Mouse (Mus musculus) olfactory bulb, adult 2 months (tissue): ENCODE measurements at regions not wholly inside any gene's neighbourhood (a gene's known extent, or its start where the extent isn't known, plus 50 kb on each side); places are given as distances from the start of the nearest gene placed in this dataset.

Experiments used
- H3K27ac ChIP-seq: fragments of 200-500 bp; 2 replicates; pipeline ENCODE4 v1.5.1; 2012; ENCODE audit warnings: low read depth, low read length; ENCODE audit not compliant: insufficient read depth
- H3K4me1 ChIP-seq: fragments of 200-500 bp; 2 replicates; pipeline ENCODE4 v1.6.1; 2012; ENCODE audit warnings: low read length; ENCODE audit not compliant: control insufficient read depth, insufficient read depth
- H3K4me3 ChIP-seq: fragments of 200-500 bp; 2 replicates; pipeline ENCODE4 v1.5.1; 2012; ENCODE audit warnings: mild to moderate bottlenecking, low read depth, low read length, moderate library complexity; ENCODE audit not compliant: insufficient read depth
- CTCF ChIP-seq: fragments of 200-500 bp; IDR thresholded peaks from 2 replicates; pipeline ENCODE4 v1.5.1; 2012; ENCODE audit warnings: low read depth, mild to moderate bottlenecking, low read length, moderate library complexity; ENCODE audit not compliant: insufficient read depth
- POLR2A ChIP-seq: fragments of 200-500 bp; IDR thresholded peaks from 2 replicates; pipeline ENCODE4 v1.6.1; 2012; ENCODE audit warnings: mild to moderate bottlenecking, low read depth, low read length, moderate library complexity; ENCODE audit not compliant: insufficient read depth
- WGBS: fragments of 180-500 bp; shearing (Covaris S2); methylation state at CpG from one replicate; pipeline ENCODE4 v1.1.7; 2018; 5-methylcytosine and 5-hydroxymethylcytosine counted together

GRCm38 (mm10) chr3:117122211-117122610, 153.4 kb upstream of the Palmd start:
- 97% methylated on average over 3 of the region's 3 CpGs for WGBS
- no peak for TF ChIP-seq CTCF
- no peak for TF ChIP-seq POLR2A
- no peak overlapping the region for H3K27ac ChIP-seq
- no peak overlapping the region for H3K4me3 ChIP-seq
- H3K4me1 ChIP-seq: peaks cover 3% of the 10 kb centered on the region; the same call in 1 of the 2 replicates

GRCm38 (mm10) chr3:117120086-117121055, 151.6 kb upstream of the Palmd start:
- TF ChIP-seq CTCF: no peak
- TF ChIP-seq POLR2A: no peak
- H3K4me3 ChIP-seq: no peak overlapping the region
- H3K27ac ChIP-seq: no peak overlapping the region
- 43% methylated on average over 13 of the region's 13 CpGs for WGBS
- peaks cover 3% of the 10 kb centered on the region; the same call in 1 of the 2 replicates for H3K4me1 ChIP-seq

- Histone ChIP-seq H3K27ac (no peak overlapping the region), H3K4me1 (peaks cover 3% of the 10 kb centered on the region; the same call in 1 of the 2 replicates), H3K4me3 (no peak overlapping the region)
- no peak for TF ChIP-seq POLR2A
- TF ChIP-seq CTCF: no peak
- 85% methylated on average over 5 of the region's 5 CpGs for WGBS
Measured at GRCm38 (mm10) chr3:117119576-117119975, 150.8 kb upstream of the Palmd start.

DNA sequence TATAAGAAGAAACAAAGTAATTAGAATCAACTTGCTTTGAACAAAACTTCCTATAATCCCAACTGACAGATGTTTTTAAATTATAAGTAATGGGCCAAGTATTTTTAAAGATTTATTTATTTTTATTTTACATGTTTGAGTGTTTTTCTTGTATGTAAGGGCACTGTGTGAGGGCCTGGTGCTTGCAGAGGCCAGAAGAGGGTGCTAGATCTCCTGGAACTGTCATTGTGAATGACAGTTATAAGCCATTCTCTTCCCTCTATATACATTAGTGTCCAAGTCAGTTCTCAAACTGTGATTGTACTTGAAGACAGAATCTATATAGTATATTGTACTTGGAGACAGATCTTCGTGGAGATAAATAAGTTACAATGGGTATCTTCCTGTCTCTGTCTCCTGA, 149.1 kb upstream of the Palmd start:
- peaks cover 3% of the 10 kb centered on the region; the same call in 1 of the 2 replicates for H3K4me1 ChIP-seq
- H3K27ac ChIP-seq: no peak overlapping the region
- H3K4me3 ChIP-seq: no peak overlapping the region
- 71% methylated on average over 1 of the region's 1 CpGs for WGBS
- TF ChIP-seq CTCF: no peak
- no peak for TF ChIP-seq POLR2A

GRCm38 (mm10) chr3:117116210-117116609, 147.4 kb upstream of the Palmd start:
- WGBS: 92% methylated on average over 2 of the region's 2 CpGs
- TF ChIP-seq POLR2A (no peak), CTCF (no peak)
- Histone ChIP-seq H3K4me3 (no peak overlapping the region), H3K27ac (no peak overlapping the region), H3K4me1 (peaks cover 3% of the 10 kb centered on the region; the same call in 1 of the 2 replicates)

GRCm38 (mm10) chr3:117112766-117113165, 144.0 kb upstream of the Palmd start:
- Histone ChIP-seq H3K27ac (no peak overlapping the region), H3K4me1 (0 out of 2 replicates have a peak, but pooled peaks cover 2% of the 10 kb centered on the region), H3K4me3 (no peak overlapping the region)
- WGBS: 88% methylated on average over 3 of the region's 3 CpGs
- no peak for TF ChIP-seq CTCF
- no peak for TF ChIP-seq POLR2A

GRCm38 (mm10) chr3:117112304-117112703, 143.5 kb upstream of the Palmd start:
- Histone ChIP-seq H3K4me1 (0 out of 2 replicates have a peak, but pooled peaks cover 2% of the 10 kb centered on the region), H3K27ac (no peak overlapping the region), H3K4me3 (no peak overlapping the region)
- TF ChIP-seq POLR2A (no peak), CTCF (no peak)
- 92% methylated on average over 4 of the region's 4 CpGs for WGBS

- Histone ChIP-seq H3K4me1 (0 out of 2 replicates have a peak, but pooled peaks cover 2% of the 10 kb centered on the region), H3K4me3 (no peak overlapping the region), H3K27ac (no peak overlapping the region)
- WGBS: 52% methylated on average over 8 of the region's 8 CpGs
- TF ChIP-seq POLR2A: no peak
- no peak for TF ChIP-seq CTCF
Measured at GRCm38 (mm10) chr3:117108966-117109700, 140.3 kb upstream of the Palmd start.

DNA sequence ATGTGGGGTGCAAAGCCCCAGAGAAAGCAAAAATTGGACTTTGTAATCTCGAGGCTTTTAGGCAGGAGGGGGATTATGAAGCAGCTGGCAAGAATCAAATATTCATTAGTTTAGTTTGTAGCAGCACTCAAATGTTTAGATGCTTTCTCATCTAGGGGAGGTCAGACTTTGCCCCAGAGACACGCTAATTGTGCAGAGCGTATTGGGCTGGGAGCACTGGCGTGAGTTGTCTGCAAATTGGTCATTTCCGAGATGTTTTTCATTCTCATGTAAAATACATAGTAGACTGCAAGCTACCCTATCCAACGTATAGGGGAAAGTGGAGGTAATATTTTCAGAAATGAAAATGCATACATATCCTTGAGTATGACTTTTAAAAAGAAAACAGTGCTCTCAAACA, 139.2 kb upstream of the Palmd start:
- no peak for TF ChIP-seq POLR2A
- no peak for TF ChIP-seq CTCF
- no peak overlapping the region for H3K4me3 ChIP-seq
- H3K27ac ChIP-seq: no peak overlapping the region
- 0 out of 2 replicates have a peak, but pooled peaks cover 2% of the 10 kb centered on the region for H3K4me1 ChIP-seq
- WGBS: 69% methylated on average over 6 of the region's 6 CpGs
